Mouse (Mus musculus): ENCODE results near the gene Ndufa6.

DNA sequence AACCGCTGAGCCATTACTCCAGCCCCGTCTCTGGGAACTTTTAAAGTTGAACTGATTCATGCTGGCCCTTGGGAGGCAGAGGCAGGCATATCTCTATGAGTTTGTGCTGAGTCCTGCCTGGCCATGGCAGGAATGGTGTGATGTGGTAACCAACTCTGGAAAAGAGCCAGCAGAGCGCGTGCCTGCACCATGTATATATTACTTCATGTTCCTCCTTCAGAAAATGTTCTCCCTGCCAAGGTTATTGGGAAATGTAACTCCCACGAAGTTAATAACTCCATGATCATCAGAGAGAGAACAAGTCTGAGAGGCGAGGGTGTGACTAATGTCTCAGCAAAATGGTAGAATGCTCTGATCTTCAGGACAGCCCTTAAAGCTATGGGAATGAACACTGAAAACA lies 36.3 kb downstream of the Ndufa6 start:
- no peak for TF ChIP-seq CTCF (IDR thresholded peaks at IDR 0.05; ENCODE audit: low read depth)
- no peak for TF ChIP-seq EP300 (IDR thresholded peaks at IDR 0.05; ENCODE audit: low read depth)
